Mouse (Mus musculus) heart, postnatal 0 days (tissue): ENCODE results near the gene Wars2.

Experiments used
- CTCF ChIP-seq: IDR thresholded peaks from 2 replicates; pipeline ENCODE4 v1.5.1; 2016; ENCODE audit warnings: antibody characterized with exemption, control low read depth, low read depth
- EP300 ChIP-seq: IDR thresholded peaks from 2 replicates; pipeline ENCODE4 v1.6.1; 2016; ENCODE audit warnings: antibody characterized with exemption, low read depth

GRCm38 (mm10) chr3:99238691-99239090 is 97.8 kb downstream of the Wars2 start:
- TF ChIP-seq CTCF (no peak), EP300 (no peak)
